Mouse (Mus musculus) myocyte (in vitro differentiated cells): Measurements from ENCODE around the gene Setd7. TPM values are rescaled to one million over a fixed set of nuclear protein-coding genes. Genes with fewer than 3 reads are reported as not detected.

Source experiments
- H3K27me3 ChIP-seq: one replicate; pipeline ENCODE4 v1.6.1; 2011; ENCODE audit not compliant: control insufficient read depth, insufficient read depth, insufficient read length
- H3K36me3 ChIP-seq: one replicate; pipeline ENCODE4 v1.6.1; 2011; ENCODE audit not compliant: control insufficient read depth, insufficient read depth
- H3K4me2 ChIP-seq: one replicate; pipeline ENCODE4 v1.6.1; 2011; ENCODE audit warnings: low read depth, control low read depth
- H3K4me3 ChIP-seq: one replicate; pipeline ENCODE4 v1.5.1; 2011; ENCODE audit warnings: mild to moderate bottlenecking, control low read depth, moderate library complexity
- H3K79me2 ChIP-seq: one replicate; pipeline ENCODE4 v1.6.1; 2011; ENCODE audit not compliant: control insufficient read depth, insufficient read depth
- H3ac ChIP-seq: one replicate; pipeline ENCODE4 v1.6.1; 2011; ENCODE audit not compliant: control insufficient read depth, insufficient read length
- CEBPB ChIP-seq: IDR thresholded peaks from 2 replicates; pipeline ENCODE4 v1.6.1; 2011; ENCODE audit warnings: mild to moderate bottlenecking, moderate library complexity; ENCODE audit not compliant: poor library complexity, insufficient read depth, severe bottlenecking
- E2F4 ChIP-seq: IDR thresholded peaks from one replicate; pipeline ENCODE4 v1.6.1; 2011; ENCODE audit warnings: mild to moderate bottlenecking, control low read depth, moderate library complexity; ENCODE audit not compliant: insufficient read depth
- MAX ChIP-seq: IDR thresholded peaks from one replicate; pipeline ENCODE4 v1.6.1; 2011; ENCODE audit warnings: low read depth, mild to moderate bottlenecking, control low read depth
- MYOD1 ChIP-seq, 3 experiments: IDR thresholded peaks; one replicate each; pipeline ENCODE4 v1.6.1; 2011; ENCODE audit warnings: control low read depth in 2 of 3, low read depth in 2 of 3, mild to moderate bottlenecking in 2 of 3, moderate library complexity in 1 of 3; ENCODE audit not compliant: insufficient read length in 2 of 3, control insufficient read depth in 1 of 3
- MYOG ChIP-seq, 3 experiments: IDR thresholded peaks; one replicate each; pipeline ENCODE4 v1.6.1; 2011; ENCODE audit warnings: control low read depth in 2 of 3, low read depth in 2 of 3, mild to moderate bottlenecking in 2 of 3; ENCODE audit not compliant: insufficient read length in 2 of 3, control insufficient read depth in 1 of 3, insufficient read depth in 1 of 3
- POLR2A ChIP-seq: IDR thresholded peaks from one replicate; pipeline ENCODE4 v1.6.1; 2011; ENCODE audit warnings: low read depth, mild to moderate bottlenecking, control low read depth, moderate library complexity; ENCODE audit not compliant: insufficient read length
- POLR2AphosphoS2 ChIP-seq: IDR thresholded peaks from one replicate; pipeline ENCODE4 v1.6.1; 2011; ENCODE audit warnings: low read depth, control low read depth; ENCODE audit not compliant: insufficient read length
- REST ChIP-seq: IDR thresholded peaks from one replicate; pipeline ENCODE4 v1.6.1; 2011; ENCODE audit warnings: mild to moderate bottlenecking, control low read depth, moderate library complexity; ENCODE audit not compliant: insufficient read depth, insufficient read length
- SRF ChIP-seq: IDR thresholded peaks from one replicate; pipeline ENCODE4 v1.6.1; 2011; ENCODE audit warnings: low read depth; ENCODE audit not compliant: control insufficient read depth, insufficient read length
- TCF12 ChIP-seq: IDR thresholded peaks from one replicate; pipeline ENCODE4 v1.6.1; 2011; ENCODE audit warnings: mild to moderate bottlenecking, control low read depth; ENCODE audit not compliant: poor library complexity, insufficient read depth, severe bottlenecking
- TCF3 ChIP-seq: IDR thresholded peaks from one replicate; pipeline ENCODE4 v1.6.1; 2011; ENCODE audit warnings: low read depth, control low read depth; ENCODE audit not compliant: insufficient read length
- USF1 ChIP-seq: IDR thresholded peaks from one replicate; pipeline ENCODE4 v1.6.1; 2011; ENCODE audit warnings: low read depth, mild to moderate bottlenecking, control low read depth, moderate library complexity
- polyA plus RNA-seq: library from polyadenylated mRNA; unstranded; fragments of >200 nt; fragmentation: generic; extraction: Trizol; gene quantifications from one replicate; pipeline ENCODE4 v1.2.1, GENCODE M21; 2012; ENCODE audit warnings: missing spikeins

The Setd7 gene
- polyA plus RNA-seq = 11.8 TPM

- no peaks in the 10 kb centered on the region for H3K36me3 ChIP-seq
- no peaks in the 10 kb centered on the region for H3K27me3 ChIP-seq
These were observed at the start of gene Setd7 for GRCm38 (mm10) chr3:51560511-51561108. Gene Setd7 (minus strand): TSS chr3:51560879.

GRCm38 (mm10) chr3:51604489-51604888 is 43.8 kb upstream of the Setd7 start:
- no peak overlapping the region for H3K4me2 ChIP-seq
- H3K27me3 ChIP-seq = no peaks in the 10 kb centered on the region
- TF ChIP-seq REST (no peak), TCF12 (no peak), SRF (no peak), E2F4 (no peak), TCF3 (no peak), CEBPB (no peak), USF1 (no peak), MYOG (IDR thresholded peaks at IDR 0.05; ENCODE audit: control insufficient read depth in 1 of 3, insufficient read depth in 1 of 3, insufficient read length in 2 of 3, low read depth in 2 of 3) (no peak), POLR2A (no peak), MYOD1 (IDR thresholded peaks at IDR 0.05; ENCODE audit: control insufficient read depth in 1 of 3, insufficient read length in 2 of 3, low read depth in 2 of 3) (no peak), MAX (no peak), POLR2AphosphoS2 (no peak)
- no peak overlapping the region for H3ac ChIP-seq
- H3K79me2 ChIP-seq = no peaks in the 10 kb centered on the region
- H3K4me3 ChIP-seq = no peak overlapping the region
- no peaks in the 10 kb centered on the region for H3K36me3 ChIP-seq

More at GRCm38 (mm10) chr3:51560511-51561108, at the start of gene Setd7:
- Histone ChIP-seq H3K4me3 (peak within 1 kb of the TSS; percentile 81), H3ac (peak within 1 kb of the TSS; percentile 72), H3K4me2 (peak within 1 kb of the TSS; percentile 82), H3K79me2 (peaks cover 37% of the 10 kb centered on the region)
- TF ChIP-seq USF1 (no peak), POLR2AphosphoS2 (peak; percentile 28), POLR2A (peak; percentile 69)

DNA sequence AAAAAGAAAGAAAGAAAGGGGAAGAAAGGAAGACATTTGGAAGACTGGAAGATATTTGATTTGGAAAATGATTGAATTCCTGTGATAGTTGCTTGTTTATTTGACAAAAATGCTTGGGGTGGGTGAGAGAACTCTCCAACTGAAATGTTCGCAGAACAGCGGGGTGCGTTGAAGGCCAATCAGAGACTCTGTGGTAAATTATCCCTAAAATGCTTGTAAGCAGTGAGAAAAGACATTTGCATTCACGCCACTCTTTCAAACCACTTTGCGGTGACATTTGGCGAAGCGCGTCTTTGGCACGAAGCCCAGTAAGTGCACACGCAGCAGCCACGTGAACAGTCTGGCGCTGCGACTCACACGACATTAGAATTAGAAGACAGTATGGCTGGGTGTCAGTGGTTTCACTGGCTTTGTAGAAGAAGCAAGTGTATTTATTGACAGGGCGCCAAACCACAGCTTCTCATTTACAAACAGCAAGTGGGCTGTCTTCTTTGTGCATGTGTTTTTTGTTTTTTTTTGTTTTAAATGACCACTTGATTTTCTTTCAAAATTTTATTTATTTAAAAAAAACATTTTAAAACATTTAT is 43.1 kb upstream of the Setd7 start:
- H3K27me3 ChIP-seq = no peaks in the 10 kb centered on the region
- H3K36me3 ChIP-seq = no peaks in the 10 kb centered on the region
- H3K79me2 ChIP-seq = no peaks in the 10 kb centered on the region
- no peak overlapping the region for H3K4me2 ChIP-seq
- no peak overlapping the region for H3ac ChIP-seq
- TF ChIP-seq USF1 (peak; percentile 33), MYOG (IDR thresholded peaks at IDR 0.05; ENCODE audit: control insufficient read depth in 1 of 3, insufficient read depth in 1 of 3, insufficient read length in 2 of 3, low read depth in 2 of 3) (peak in 1 of 3 experiments; percentile 10), TCF3 (no peak), CEBPB (no peak)
- no peak overlapping the region for H3K4me3 ChIP-seq

DNA sequence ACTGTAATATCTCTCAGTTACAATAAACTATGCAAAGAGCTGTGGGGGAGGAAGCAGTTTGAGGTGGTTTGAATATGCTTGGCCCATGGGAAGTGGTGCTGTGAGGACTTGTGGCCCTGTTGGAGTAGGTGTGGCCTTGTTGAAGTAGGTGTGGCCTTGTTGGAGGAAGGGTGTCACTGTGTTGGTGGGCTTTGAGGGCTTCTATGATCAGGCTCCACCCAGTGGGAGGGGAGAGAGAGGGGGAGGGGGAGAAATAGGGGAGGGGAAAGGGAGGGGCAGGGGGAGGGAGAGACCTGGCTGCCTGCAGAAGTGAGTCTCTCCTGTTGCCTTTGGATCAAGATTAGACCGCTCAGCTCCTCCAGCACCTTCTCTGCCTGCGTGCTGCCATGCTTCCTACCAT is 40.8 kb upstream of the Setd7 start:
- no peaks in the 10 kb centered on the region for H3K79me2 ChIP-seq
- H3K27me3 ChIP-seq = no peaks in the 10 kb centered on the region
- TF ChIP-seq MYOG (IDR thresholded peaks at IDR 0.05; ENCODE audit: control insufficient read depth in 1 of 3, insufficient read depth in 1 of 3, insufficient read length in 2 of 3, low read depth in 2 of 3) (no peak), TCF3 (no peak), POLR2AphosphoS2 (no peak), CEBPB (no peak), REST (no peak), TCF12 (no peak), E2F4 (no peak)

GRCm38 (mm10) chr3:51600728-51601127 is 40.0 kb upstream of the Setd7 start:
- no peak overlapping the region for H3K4me2 ChIP-seq
- H3K27me3 ChIP-seq = no peaks in the 10 kb centered on the region
- TF ChIP-seq SRF (no peak), TCF12 (no peak), MYOD1 (IDR thresholded peaks at IDR 0.05; ENCODE audit: control insufficient read depth in 1 of 3, insufficient read length in 2 of 3, low read depth in 2 of 3) (peak in 2 of 3 experiments; percentile 50 to 83)
- no peak overlapping the region for H3ac ChIP-seq
- H3K79me2 ChIP-seq = no peaks in the 10 kb centered on the region
- no peaks in the 10 kb centered on the region for H3K36me3 ChIP-seq
- H3K4me3 ChIP-seq = no peak overlapping the region

More for the DNA sequence above, 40.8 kb upstream of the Setd7 start:
- H3K4me2 ChIP-seq = no peak overlapping the region
- H3K36me3 ChIP-seq = no peaks in the 10 kb centered on the region
- no peak overlapping the region for H3ac ChIP-seq
- no peak overlapping the region for H3K4me3 ChIP-seq
